ENCODE assay signal across 11 mouse cellular contexts in genomic region chr4:141313924-141314323, GRCm38 (mm10). TPM values are rescaled to one million over a fixed set of nuclear protein-coding genes. Genes with fewer than 3 reads are reported as not detected.
DNase-seq lines count a peak whose midpoint lies in the region; ATAC-seq and TF ChIP-seq lines count a peak whose summit lies in the region.
"Had no signal": no experiment of that assay in that cellular context is flagged by ENCODE, and none has a peak within 500 bp of the region (broad histone marks: within the 10 kb centered on the region; RNA-seq: fewer than 3 reads in every experiment).

No protein-coding gene starts in this region.

- H3K27ac ChIP-seq in heart, embryonic 12.5 days (ENCODE audit: poor library complexity, severe bottlenecking) = peak overlapping the region; percentile 56
- 0 out of 2 replicates have a peak overlapping the region, but pooled peaks have one; percentile 16 for H3K27ac ChIP-seq in liver, embryonic 11.5 days (ENCODE audit: low read depth, low read length)
- H3K27ac ChIP-seq in liver, postnatal 0 days (ENCODE audit: low read depth) = no peak overlapping the region
- peak overlapping the region; percentile 10; the same call in 1 of the 2 replicates for H3K27ac ChIP-seq in brown adipose tissue, adult 24 weeks (replicated peaks; ENCODE audit: low read depth, low read length)
- H3K27ac ChIP-seq in limb, embryonic 12.5 days = peak overlapping the region; percentile 53; the same call in 1 of the 2 replicates

- TF ChIP-seq EP300 in liver, postnatal 0 days (IDR thresholded peaks at IDR 0.05; ENCODE audit: low read depth) = no peak

- H3K9me3 ChIP-seq in heart, embryonic 12.5 days (replicated peaks) = no peaks in the 10 kb centered on the region
- no peaks in the 10 kb centered on the region for H3K9me3 ChIP-seq in liver, embryonic 11.5 days (ENCODE audit: control insufficient read depth, low read length)
- H3K9me3 ChIP-seq in liver, postnatal 0 days (ENCODE audit: low read length) = no peaks in the 10 kb centered on the region
- no peaks in the 10 kb centered on the region for H3K9me3 ChIP-seq in limb, embryonic 12.5 days

- H3K36me3 ChIP-seq in heart, embryonic 12.5 days = peaks cover 30% of the 10 kb centered on the region
- H3K36me3 ChIP-seq in liver, embryonic 11.5 days (ENCODE audit: control insufficient read depth, insufficient read depth, low read length) = peaks cover under 1% of the 10 kb centered on the region; the same call in 1 of the 2 replicates
- H3K36me3 ChIP-seq in liver, postnatal 0 days (replicated peaks; ENCODE audit: insufficient read depth, low read length) = peaks cover 17% of the 10 kb centered on the region
- peaks cover 5% of the 10 kb centered on the region; the same call in 1 of the 2 replicates for H3K36me3 ChIP-seq in limb, embryonic 12.5 days

- no peaks in the 10 kb centered on the region for H3K27me3 ChIP-seq in heart, embryonic 12.5 days (replicated peaks)
- H3K27me3 ChIP-seq in liver, embryonic 11.5 days (replicated peaks; ENCODE audit: control insufficient read depth, insufficient read depth, low read length) = no peaks in the 10 kb centered on the region
- H3K27me3 ChIP-seq in liver, postnatal 0 days (ENCODE audit: insufficient read depth, low read length) = no peaks in the 10 kb centered on the region
- no peaks in the 10 kb centered on the region for H3K27me3 ChIP-seq in limb, embryonic 12.5 days

- intact Hi-C loops in heart, postnatal 36 days (cut with DNase I) = no loop called here

- WGBS in heart, embryonic 12.5 days = 26% methylated on average over 11 of the region's 11 CpGs
- 32% methylated on average over 11 of the region's 11 CpGs for WGBS in liver, embryonic 11.5 days
- 36% methylated on average over 11 of the region's 11 CpGs for WGBS in liver, postnatal 0 days (ENCODE audit: insufficient replicate concordance)
- WGBS in limb, embryonic 12.5 days = 74% methylated on average over 11 of the region's 11 CpGs

- H3K4me1 ChIP-seq in heart, embryonic 12.5 days (replicated peaks) = peaks cover 80% of the 10 kb centered on the region
- peaks cover 49% of the 10 kb centered on the region for H3K4me1 ChIP-seq in liver, embryonic 11.5 days (replicated peaks; ENCODE audit: control insufficient read depth, insufficient read depth, low read length)
- peaks cover 36% of the 10 kb centered on the region for H3K4me1 ChIP-seq in liver, postnatal 0 days (ENCODE audit: insufficient read depth)
- H3K4me1 ChIP-seq in brown adipose tissue, adult 24 weeks (ENCODE audit: control insufficient read depth, insufficient read depth, insufficient read length, low read length) = peaks cover 50% of the 10 kb centered on the region
- H3K4me1 ChIP-seq in limb, embryonic 12.5 days (replicated peaks) = peaks cover 46% of the 10 kb centered on the region

- no peak overlapping the region; the same call in 1 of the 2 replicates for H3K9ac ChIP-seq in heart, embryonic 12.5 days
- no peak overlapping the region for H3K9ac ChIP-seq in liver, embryonic 11.5 days (ENCODE audit: low read depth, low read length)
- no peak overlapping the region for H3K9ac ChIP-seq in liver, postnatal 0 days (replicated peaks)
- no peak overlapping the region for H3K9ac ChIP-seq in limb, embryonic 12.5 days (replicated peaks)

- H3K4me3 ChIP-seq in heart, embryonic 12.5 days = no peak overlapping the region
- H3K4me3 ChIP-seq in liver, embryonic 11.5 days (ENCODE audit: low read depth, low read length) = no peak overlapping the region
- H3K4me3 ChIP-seq in liver, postnatal 0 days (ENCODE audit: low read depth, low read length) = no peak overlapping the region
- H3K4me3 ChIP-seq in brown adipose tissue, adult 24 weeks (ENCODE audit: insufficient read depth, low read depth, low read length) = no peak overlapping the region
- H3K4me3 ChIP-seq in limb, embryonic 12.5 days (replicated peaks) = no peak overlapping the region

- TF ChIP-seq CTCF in liver, postnatal 0 days (IDR thresholded peaks at IDR 0.05; ENCODE audit: low read depth) = no peak

- DNase-seq in heart, postnatal 36 days = no peak
- no peak for DNase-seq in liver, embryonic 11.5 days (ENCODE audit: low spot score)
- no peak for DNase-seq in liver, postnatal 0 days
- no peak for DNase-seq in right cerebral cortex, postnatal 25 days
- DNase-seq in cerebellum, postnatal 25 days = no peak
- DNase-seq: cerebellum, adult 9-11 months had no signal

- ATAC-seq in heart, embryonic 12.5 days (ENCODE audit: insufficient number of reproducible peaks, low FRiP score) = no peak
- no peak for ATAC-seq in liver, embryonic 11.5 days (replicated peaks; ENCODE audit: low FRiP score)
- no peak for ATAC-seq in liver, postnatal 0 days
- ATAC-seq in limb, embryonic 12.5 days (ENCODE audit: insufficient number of reproducible peaks, insufficient read depth, low FRiP score, low TSS enrichment, low read depth) = no peak

- no peak overlapping the region for H3K4me2 ChIP-seq in heart, embryonic 12.5 days
- H3K4me2 ChIP-seq in liver, embryonic 11.5 days = no peak overlapping the region
- H3K4me2 ChIP-seq in liver, postnatal 0 days (ENCODE audit: low read depth, low read length) = no peak overlapping the region
- H3K4me2 ChIP-seq in limb, embryonic 12.5 days = no peak overlapping the region

RNA-seq across cellular contexts. Expression of gene Epha2, which starts 12.9 kb away (rescaled TPM):
- 5.3 and 6.1 TPM in 2 replicates for polyA plus RNA-seq in heart, embryonic 12.5 days (2016; fragmentation: Nextera tagmentation; extraction: Ambion mirVana)
- 1 to 10 TPM; 5.4 to 7.0 TPM for total RNA-seq in heart, postnatal 36 days (2021)
- polyA plus RNA-seq in liver, embryonic 11.5 days (2014; fragmentation: Nextera tagmentation; extraction: Ambion mirVana) = 2.5 and 2.9 TPM in 2 replicates
- polyA plus RNA-seq in liver, postnatal 0 days (2015; fragmentation: Nextera tagmentation; extraction: Ambion mirVana) = 1.5 and 2.4 TPM in 2 replicates
- polyA plus RNA-seq in brown adipose tissue, adult 24 weeks (2012; ENCODE audit: insufficient read depth, insufficient read length, missing spikeins) = 1.6 and 1.7 TPM in 2 replicates
- 3.1 and 3.9 TPM in 2 replicates for polyA plus RNA-seq in limb, embryonic 12.5 days (2016; fragmentation: Nextera tagmentation; extraction: Ambion mirVana)

RNA-seq across cellular contexts. Expression of gene Fam131c, which starts 54.1 kb away (rescaled TPM):
- 0.93 and 1.1 TPM in 2 replicates for polyA plus RNA-seq in heart, embryonic 12.5 days (2016; fragmentation: Nextera tagmentation; extraction: Ambion mirVana)
- 1 to 10 TPM; 1.6 to 1.7 TPM for total RNA-seq in heart, postnatal 36 days (2021)
- polyA plus RNA-seq in liver, embryonic 11.5 days (2014; fragmentation: Nextera tagmentation; extraction: Ambion mirVana) = 0.45 and 0.64 TPM in 2 replicates
- polyA plus RNA-seq in liver, postnatal 0 days (2015; fragmentation: Nextera tagmentation; extraction: Ambion mirVana) = 0.53 and 0.96 TPM in 2 replicates
- polyA plus RNA-seq in brown adipose tissue, adult 24 weeks (2012; ENCODE audit: insufficient read depth, insufficient read length, missing spikeins) = 1.3 TPM in 1 of 2 replicates, not detected in the other
- 0.43 and 0.63 TPM in 2 replicates for polyA plus RNA-seq in limb, embryonic 12.5 days (2016; fragmentation: Nextera tagmentation; extraction: Ambion mirVana)
- total RNA-seq: granulocyte monocyte progenitor cell, adult 5-6 weeks; megakaryocyte-erythroid progenitor cell, adult 5-6 weeks had no signal
